Mouse (Mus musculus) liver, embryonic 13.5 days (tissue): ENCODE data around the gene Epb41l4b. TPM values are rescaled to one million over a fixed set of nuclear protein-coding genes. Genes with fewer than 3 reads are reported as not detected.

Source experiments
- ATAC-seq: fragments of 200-750 bp; cut with Nextera tagmentation; 2 replicates; pipeline ENCODE4 v1.8.0; 2017; ENCODE audit warnings: low read depth, mild to moderate bottlenecking, moderate number of reproducible peaks, moderate library complexity
- DNase-seq: peaks from one replicate; pipeline ENCODE4 v3.0.0; 2022
- H3K27ac ChIP-seq: fragments of 300-500 bp; sonication (generic); 2 replicates; pipeline ENCODE4 v1.5.1; 2015; ENCODE audit warnings: moderate library complexity, mild to moderate bottlenecking, inconsistent platforms
- H3K27me3 ChIP-seq: fragments of 300-500 bp; sonication (generic); 2 replicates; pipeline ENCODE4 v1.6.1; 2015; ENCODE audit warnings: mild to moderate bottlenecking, inconsistent platforms
- H3K36me3 ChIP-seq: fragments of 300-500 bp; sonication (generic); 2 replicates; pipeline ENCODE4 v1.6.1; 2015; ENCODE audit warnings: mild to moderate bottlenecking, inconsistent platforms
- H3K4me1 ChIP-seq: fragments of 300-500 bp; sonication (generic); replicated peaks from 2 replicates; pipeline ENCODE4 v1.6.1; 2015; ENCODE audit warnings: inconsistent platforms
- H3K4me2 ChIP-seq: fragments of 300-500 bp; sonication (generic); 2 replicates; pipeline ENCODE4 v1.6.1; 2015; ENCODE audit warnings: inconsistent platforms, mild to moderate bottlenecking, moderate library complexity
- H3K4me3 ChIP-seq: fragments of 300-500 bp; sonication (generic); replicated peaks from 2 replicates; pipeline ENCODE4 v1.5.1; 2015; ENCODE audit warnings: mild to moderate bottlenecking, inconsistent platforms
- H3K9ac ChIP-seq: fragments of 300-500 bp; sonication (generic); 2 replicates; pipeline ENCODE4 v1.6.1; 2015; ENCODE audit warnings: mild to moderate bottlenecking, inconsistent platforms
- H3K9me3 ChIP-seq: fragments of 300-500 bp; sonication (generic); replicated peaks from 2 replicates; pipeline ENCODE4 v1.6.1; 2016; ENCODE audit warnings: inconsistent platforms
- WGBS: fragments of 180-500 bp; shearing (Covaris S2); methylation state at CpG from one replicate; pipeline ENCODE4 v1.1.7; 2015; ENCODE audit not compliant: insufficient replicate concordance; 5-methylcytosine and 5-hydroxymethylcytosine counted together
- polyA plus RNA-seq: library from polyadenylated mRNA; unstranded; fragments of >200 nt; fragmentation: Nextera tagmentation; extraction: Ambion mirVana; gene quantifications from 2 replicates; pipeline ENCODE4 v1.2.1, GENCODE M21; 2015

Epb41l4b gene
- polyA plus RNA-seq: 1.3 and 1.5 TPM in 2 replicates

GRCm38 (mm10) chr4:57143026-57143937 is at the start of gene Epb41l4b:
Gene Epb41l4b, minus strand, starts transcription at chr4:57143437.
- DNase-seq (peak; percentile 51), ATAC-seq (peak; percentile 79)
- peaks cover 12% of the 10 kb centered on the region for H3K4me1 ChIP-seq
- H3K9ac ChIP-seq: peak within 1 kb of the TSS; percentile 64
- peaks cover 83% of the 10 kb centered on the region for H3K27me3 ChIP-seq
- 1% methylated on average over 104 of the region's 142 CpGs for WGBS
- H3K36me3 ChIP-seq: no peaks in the 10 kb centered on the region
- no peak within 1 kb of the TSS for H3K27ac ChIP-seq
- H3K4me3 ChIP-seq: peak within 1 kb of the TSS; percentile 67
- peak within 1 kb of the TSS; percentile 82 for H3K4me2 ChIP-seq
- H3K9me3 ChIP-seq: no peaks in the 10 kb centered on the region

- Histone ChIP-seq H3K27ac (no peak overlapping the region), H3K4me2 (no peak overlapping the region), H3K4me1 (no peaks in the 10 kb centered on the region), H3K36me3 (no peaks in the 10 kb centered on the region), H3K9me3 (no peaks in the 10 kb centered on the region), H3K4me3 (no peak overlapping the region), H3K27me3 (no peaks in the 10 kb centered on the region), H3K9ac (no peak overlapping the region)
- 56% methylated on average over 9 of the region's 9 CpGs for WGBS
- ATAC-seq (no peak), DNase-seq (no peak)
Measured at GRCm38 (mm10) chr4:57191543-57192283, 48.5 kb upstream of the Epb41l4b start.

GRCm38 (mm10) chr4:57189881-57190280 is 46.6 kb upstream of the Epb41l4b start:
- Histone ChIP-seq H3K4me3 (no peak overlapping the region), H3K9me3 (no peaks in the 10 kb centered on the region), H3K36me3 (no peaks in the 10 kb centered on the region), H3K27me3 (no peaks in the 10 kb centered on the region), H3K4me1 (no peaks in the 10 kb centered on the region), H3K9ac (no peak overlapping the region), H3K27ac (no peak overlapping the region), H3K4me2 (no peak overlapping the region)
- ATAC-seq (no peak), DNase-seq (no peak)
- WGBS: 64% methylated on average over 2 of the region's 2 CpGs

GRCm38 (mm10) chr4:57186035-57186434 is 42.8 kb upstream of the Epb41l4b start:
- Histone ChIP-seq H3K4me2 (no peak overlapping the region), H3K4me1 (no peaks in the 10 kb centered on the region), H3K9me3 (no peaks in the 10 kb centered on the region), H3K9ac (no peak overlapping the region), H3K4me3 (no peak overlapping the region), H3K36me3 (no peaks in the 10 kb centered on the region), H3K27me3 (no peaks in the 10 kb centered on the region), H3K27ac (no peak overlapping the region)
- ATAC-seq (no peak), DNase-seq (no peak)
- WGBS: 34% methylated on average over 6 of the region's 6 CpGs

GRCm38 (mm10) chr4:57185462-57185861 is 42.2 kb upstream of the Epb41l4b start:
- Histone ChIP-seq H3K27ac (no peak overlapping the region), H3K36me3 (no peaks in the 10 kb centered on the region), H3K4me3 (no peak overlapping the region), H3K4me1 (no peaks in the 10 kb centered on the region), H3K27me3 (no peaks in the 10 kb centered on the region), H3K4me2 (no peak overlapping the region), H3K9me3 (no peaks in the 10 kb centered on the region), H3K9ac (no peak overlapping the region)
- ATAC-seq (no peak), DNase-seq (no peak)
- WGBS: 79% methylated on average over 8 of the region's 8 CpGs

- no peaks in the 10 kb centered on the region for H3K9me3 ChIP-seq
- WGBS: 58% methylated on average over 4 of the region's 4 CpGs
- H3K4me3 ChIP-seq: no peak overlapping the region
- no peaks in the 10 kb centered on the region for H3K36me3 ChIP-seq
- no peak overlapping the region for H3K4me2 ChIP-seq
- no peak overlapping the region for H3K27ac ChIP-seq
- H3K9ac ChIP-seq: no peak overlapping the region
- ATAC-seq: no peak
- no peak for DNase-seq
- no peaks in the 10 kb centered on the region for H3K27me3 ChIP-seq
- no peaks in the 10 kb centered on the region for H3K4me1 ChIP-seq
Measured at GRCm38 (mm10) chr4:57183493-57183892, 40.3 kb upstream of the Epb41l4b start.

GRCm38 (mm10) chr4:57181538-57181937 is 38.3 kb upstream of the Epb41l4b start:
- DNase-seq (no peak), ATAC-seq (no peak)
- Histone ChIP-seq H3K27me3 (no peaks in the 10 kb centered on the region), H3K9me3 (no peaks in the 10 kb centered on the region), H3K36me3 (no peaks in the 10 kb centered on the region), H3K27ac (no peak overlapping the region), H3K4me3 (no peak overlapping the region), H3K9ac (no peak overlapping the region), H3K4me1 (no peaks in the 10 kb centered on the region), H3K4me2 (no peak overlapping the region)
- WGBS: 42% methylated on average over 1 of the region's 1 CpGs

GRCm38 (mm10) chr4:57178881-57179280 is 35.6 kb upstream of the Epb41l4b start:
- ATAC-seq (no peak), DNase-seq (no peak)
- WGBS: 52% methylated on average over 4 of the region's 4 CpGs
- H3K36me3 ChIP-seq: no peaks in the 10 kb centered on the region
- H3K4me3 ChIP-seq: no peak overlapping the region
- H3K9me3 ChIP-seq: no peaks in the 10 kb centered on the region
- no peak overlapping the region for H3K27ac ChIP-seq
- no peak overlapping the region for H3K4me2 ChIP-seq
- H3K27me3 ChIP-seq: peaks cover 5% of the 10 kb centered on the region; the same call in 1 of the 2 replicates
- no peak overlapping the region for H3K9ac ChIP-seq
- 0 out of 2 replicates have a peak, but pooled peaks cover 2% of the 10 kb centered on the region for H3K4me1 ChIP-seq

GRCm38 (mm10) chr4:57175329-57175728 is 32.1 kb upstream of the Epb41l4b start:
- peaks cover 10% of the 10 kb centered on the region for H3K27me3 ChIP-seq
- no peak overlapping the region for H3K4me3 ChIP-seq
- H3K4me1 ChIP-seq: peaks cover 6% of the 10 kb centered on the region; the same call in 1 of the 2 replicates
- no peak overlapping the region for H3K27ac ChIP-seq
- H3K9ac ChIP-seq: no peak overlapping the region
- H3K9me3 ChIP-seq: no peaks in the 10 kb centered on the region
- no peaks in the 10 kb centered on the region for H3K36me3 ChIP-seq
- no peak overlapping the region for H3K4me2 ChIP-seq
- ATAC-seq (no peak), DNase-seq (no peak)
- 49% methylated on average over 10 of the region's 10 CpGs for WGBS

GRCm38 (mm10) chr4:57172861-57173260 is 29.6 kb upstream of the Epb41l4b start:
- no peak overlapping the region for H3K9ac ChIP-seq
- ATAC-seq: no peak
- peaks cover 10% of the 10 kb centered on the region for H3K27me3 ChIP-seq
- H3K9me3 ChIP-seq: no peaks in the 10 kb centered on the region
- H3K36me3 ChIP-seq: no peaks in the 10 kb centered on the region
- WGBS: 18% methylated on average over 8 of the region's 8 CpGs
- peaks cover 13% of the 10 kb centered on the region for H3K4me1 ChIP-seq
- H3K4me2 ChIP-seq: no peak overlapping the region
- no peak overlapping the region for H3K4me3 ChIP-seq
- no peak overlapping the region for H3K27ac ChIP-seq
- DNase-seq: no peak

- ATAC-seq: no peak
- Histone ChIP-seq H3K4me1 (peaks cover 24% of the 10 kb centered on the region), H3K4me3 (no peak overlapping the region), H3K4me2 (no peak overlapping the region), H3K27me3 (peaks cover 10% of the 10 kb centered on the region), H3K9me3 (no peaks in the 10 kb centered on the region), H3K36me3 (no peaks in the 10 kb centered on the region), H3K9ac (no peak overlapping the region), H3K27ac (no peak overlapping the region)
- WGBS: 59% methylated on average over 5 of the region's 5 CpGs
- DNase-seq: no peak
Measured at GRCm38 (mm10) chr4:57171817-57172216, 28.6 kb upstream of the Epb41l4b start.
